Mouse (Mus musculus) CD4-positive, CD25-positive, alpha-beta regulatory T cell (primary cell): ENCODE results near the gene Ikbke. TPM values are rescaled to one million over a fixed set of nuclear protein-coding genes. Genes with fewer than 3 reads are reported as not detected.

ENCODE experiments used
- polyA plus RNA-seq: library from polyadenylated mRNA; unstranded; fragments of 100-300 nt; shearing (Covaris generic); gene quantifications from one replicate; pipeline ENCODE4 v1.2.1, GENCODE M21; 2017

Gene Ikbke
- 210 TPM for polyA plus RNA-seq

DNA sequence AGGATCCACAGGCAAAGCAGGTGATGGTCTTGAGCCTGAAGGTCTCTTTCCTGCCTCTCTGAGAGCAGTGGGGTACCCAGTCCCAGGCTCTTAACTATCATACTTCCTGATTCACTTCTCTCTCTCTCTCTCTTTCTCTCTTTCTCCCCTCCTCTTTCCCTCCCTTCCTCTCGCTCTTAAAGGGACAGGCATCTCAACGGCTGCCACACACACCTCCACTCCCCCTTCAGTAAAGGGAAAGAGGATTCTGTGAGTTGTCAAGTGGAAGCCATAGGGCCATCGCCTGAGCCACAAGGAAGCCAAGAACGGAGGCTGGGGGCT, at the start of gene Ikbke:
TSS of gene Ikbke (minus strand) at position 151 of the 321 bp plus-strand sequence.

DNA sequence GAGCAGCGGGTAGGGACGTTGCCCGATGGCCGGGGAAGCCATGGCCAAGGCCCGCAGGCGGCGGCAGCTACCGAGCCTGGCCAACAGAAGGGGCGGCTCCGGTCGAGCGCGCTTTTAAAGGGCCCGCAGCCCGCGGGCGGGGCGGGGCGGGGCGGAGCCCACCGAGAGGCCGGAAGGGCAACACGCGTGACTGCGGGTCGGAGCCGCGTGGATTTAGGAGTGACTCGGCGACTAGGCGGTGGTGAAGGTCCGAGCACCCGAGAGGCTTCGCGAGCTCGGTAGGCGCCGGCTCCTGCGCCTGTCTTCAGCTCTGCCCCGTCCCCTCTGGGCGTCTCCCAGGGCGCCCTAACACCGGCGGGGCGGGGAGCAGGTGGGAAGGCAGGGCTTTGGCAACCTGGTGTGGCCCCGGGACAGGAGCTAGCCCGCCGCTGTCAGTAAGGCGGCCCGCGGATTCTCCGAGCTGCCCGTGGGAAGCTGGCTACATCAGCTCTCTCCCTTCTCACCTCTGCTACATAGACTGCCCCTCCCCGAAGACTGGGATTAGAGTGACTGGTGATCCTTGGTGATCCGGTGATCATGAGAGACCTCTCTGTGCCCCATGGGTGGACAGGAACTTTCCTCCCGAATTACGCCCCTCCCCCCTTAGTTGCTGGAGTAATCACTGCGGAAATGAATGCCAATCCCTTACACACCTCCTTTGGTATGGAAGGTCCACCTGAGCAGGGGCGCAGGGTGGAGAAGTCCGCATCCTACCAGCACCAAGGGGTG, 34.1 kb downstream of the Ikbke start, which contains the start of gene Rassf5:
TSS of gene Rassf5 (minus strand) at position 170 of the 768 bp plus-strand sequence.

Other genes with a start within 250 kb of the Ikbke start
- 142 TPM for gene Mapkapk2, start 181.8 kb downstream of the Ikbke start, polyA plus RNA-seq
- gene Dyrk3, start 141.3 kb downstream of the Ikbke start, polyA plus RNA-seq = 0.19 TPM
- gene Eif2d, start 126.4 kb downstream of the Ikbke start, polyA plus RNA-seq = 63.6 TPM
- gene Rassf5, start 34.3 kb downstream of the Ikbke start, polyA plus RNA-seq = 429 TPM
- gene Srgap2, start 247.7 kb upstream of the Ikbke start, polyA plus RNA-seq = 30.2 TPM
- 1.3 TPM for gene Fam72a, start 248.3 kb upstream of the Ikbke start, polyA plus RNA-seq